Mouse (Mus musculus) heart, postnatal 0 days (tissue): ENCODE measurements at regions not wholly inside any gene's neighbourhood (a gene's known extent, or its start where the extent isn't known, plus 50 kb on each side); places are given as distances from the start of the nearest gene placed in this dataset.

Source experiments
- CTCF ChIP-seq: IDR thresholded peaks from 2 replicates; pipeline ENCODE4 v1.5.1; 2016; ENCODE audit warnings: antibody characterized with exemption, control low read depth, low read depth
- EP300 ChIP-seq: IDR thresholded peaks from 2 replicates; pipeline ENCODE4 v1.6.1; 2016; ENCODE audit warnings: antibody characterized with exemption, low read depth

DNA sequence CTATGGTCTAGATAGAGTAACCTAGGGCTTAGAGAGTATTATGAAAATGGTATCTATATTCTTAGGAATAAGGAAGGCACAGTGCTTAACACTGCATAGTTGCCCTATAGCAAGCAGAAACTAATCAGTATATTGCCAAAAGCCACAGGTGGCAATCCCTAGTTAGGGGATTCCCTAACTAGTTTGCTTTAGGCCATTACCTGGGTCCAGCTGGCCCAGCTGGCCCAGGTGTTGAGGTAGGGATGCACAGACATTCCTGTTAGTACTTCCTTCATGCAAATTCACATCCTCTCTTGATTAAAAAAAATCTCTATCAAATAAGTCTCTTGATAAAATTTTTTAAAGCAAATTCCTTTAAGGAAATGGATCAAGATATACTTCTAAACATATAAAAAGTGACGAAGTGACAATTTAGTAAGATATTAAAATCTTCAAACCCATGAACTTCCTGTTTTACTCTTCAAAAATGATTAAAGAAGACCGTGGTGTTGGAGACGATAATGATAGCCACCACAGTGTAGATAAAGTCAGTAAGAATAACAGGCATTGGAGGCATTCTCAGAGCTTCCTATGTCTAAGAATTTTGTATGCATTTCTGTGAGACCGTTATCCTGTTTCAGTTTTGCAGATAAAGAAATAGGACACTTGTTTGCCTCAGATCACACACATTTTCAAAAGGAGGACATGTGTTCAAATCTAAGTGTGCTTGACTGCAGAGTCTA lies 1036.7 kb downstream of the Gsdmc2 start:
- TF ChIP-seq CTCF (no peak), EP300 (no peak)
